Mouse (Mus musculus): ENCODE measurements around the gene Furin. TPM values are rescaled to one million over a fixed set of nuclear protein-coding genes. Genes with fewer than 3 reads are reported as not detected.
"Not testable (repeated sequence)": the region's sequence is repeated elsewhere in the genome, so short reads cannot be mapped to it uniquely, and the experiment has no call there.

Gene Furin
- polyA plus RNA-seq, 1 experiment from 2014 or later, result 6.0 TPM

DNA sequence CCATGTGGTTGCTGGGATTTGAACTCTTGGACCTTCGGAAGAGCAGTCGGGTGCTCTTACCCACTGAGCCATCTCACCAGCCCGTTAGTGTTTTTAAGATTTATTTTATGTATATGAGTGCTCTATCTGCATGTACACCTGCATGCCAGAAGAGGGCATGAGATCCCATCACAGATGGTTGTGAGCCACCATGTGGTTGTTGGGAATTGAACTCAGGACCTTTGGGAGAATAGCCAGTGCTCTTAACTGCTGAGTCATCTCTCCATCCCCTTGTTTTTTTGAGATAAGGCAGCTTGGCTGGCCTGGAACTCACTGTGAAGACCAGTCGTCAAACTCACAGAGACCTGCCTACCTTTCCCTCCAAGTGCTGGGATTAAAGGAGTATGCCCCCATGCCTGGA lies 8.8 kb downstream of the Furin start:
- H3K4me2 ChIP-seq (ENCODE audit: low read depth, low read length); H3K4me1 ChIP-seq (ENCODE audit: control insufficient read depth, insufficient read depth, low read length); H3K4me3 ChIP-seq (ENCODE audit: low read depth, low read length); H3K9me3 ChIP-seq (replicated peaks; ENCODE audit: control insufficient read depth, low read length); DNase-seq (ENCODE audit: low spot score); H3K36me3 ChIP-seq (replicated peaks; ENCODE audit: control insufficient read depth, insufficient read depth, low read depth, low read length); H3K27me3 ChIP-seq (ENCODE audit: control insufficient read depth, insufficient read depth, low read length); H3K27ac ChIP-seq (replicated peaks; ENCODE audit: low read depth, low read length); H3K9ac ChIP-seq (replicated peaks; ENCODE audit: low read length); ATAC-seq (replicated peaks; ENCODE audit: insufficient number of reproducible peaks, low FRiP score, low TSS enrichment, low read depth): not testable (repeated sequence)
- 90% methylated on average over 4 of the region's 4 CpGs for WGBS

DNA sequence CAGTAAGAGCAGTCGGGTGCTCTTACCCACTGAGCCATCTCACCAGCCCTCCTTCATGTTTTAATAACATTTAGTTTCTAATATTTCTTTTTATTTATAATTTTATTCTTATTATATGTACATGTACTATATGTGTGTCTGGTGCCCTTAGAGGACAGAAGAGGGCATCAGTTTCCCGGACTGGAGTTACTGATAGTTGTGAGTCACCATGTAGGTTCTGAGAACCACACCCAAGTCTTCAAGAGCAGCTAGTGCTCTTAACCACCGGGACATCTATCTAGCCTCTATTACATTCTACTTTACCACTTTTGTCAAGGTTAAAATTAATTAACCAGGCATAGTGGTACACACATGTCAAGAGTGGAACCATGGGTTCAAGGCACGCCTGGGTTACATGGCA lies 10.6 kb downstream of the Furin start:
- no peak overlapping the region for H3K9ac ChIP-seq (replicated peaks; ENCODE audit: low read length)
- DNase-seq (ENCODE audit: low spot score) (no peak), ATAC-seq (replicated peaks; ENCODE audit: insufficient number of reproducible peaks, low FRiP score, low TSS enrichment, low read depth) (no peak)
- no peaks in the 10 kb centered on the region for H3K9me3 ChIP-seq (replicated peaks; ENCODE audit: control insufficient read depth, low read length)
- no peak overlapping the region for H3K4me3 ChIP-seq (ENCODE audit: low read depth, low read length)
- no peak overlapping the region for H3K27ac ChIP-seq (replicated peaks; ENCODE audit: low read depth, low read length)
- 94% methylated on average over 4 of the region's 4 CpGs for WGBS
- peaks cover 10% of the 10 kb centered on the region for H3K36me3 ChIP-seq (replicated peaks; ENCODE audit: control insufficient read depth, insufficient read depth, low read depth, low read length)
- no peak overlapping the region for H3K4me2 ChIP-seq (ENCODE audit: low read depth, low read length)
- no peaks in the 10 kb centered on the region for H3K27me3 ChIP-seq (ENCODE audit: control insufficient read depth, insufficient read depth, low read length)
- no peaks in the 10 kb centered on the region for H3K4me1 ChIP-seq (ENCODE audit: control insufficient read depth, insufficient read depth, low read length)

DNA sequence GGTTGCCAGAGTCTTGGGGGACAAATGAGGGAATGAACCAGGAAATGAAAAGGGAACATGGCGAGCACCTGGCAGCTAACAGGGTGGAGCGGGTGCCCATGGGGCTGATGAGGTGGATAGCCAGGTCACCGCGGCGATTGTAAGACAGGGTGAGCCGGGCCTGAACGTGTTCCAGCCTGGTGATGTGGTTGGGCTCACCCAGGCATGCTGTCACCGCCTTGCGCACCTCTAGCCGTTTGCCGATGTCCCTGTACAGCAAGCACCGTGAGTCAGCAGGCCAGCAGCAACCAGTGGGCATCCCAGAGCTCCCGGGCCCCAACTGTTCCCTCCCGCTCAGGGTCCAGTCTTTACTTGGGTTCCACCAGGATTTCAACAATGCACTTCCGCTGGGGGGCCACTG lies 13.1 kb downstream of the Furin start:
- Histone ChIP-seq H3K9ac (replicated peaks; ENCODE audit: low read length) (no peak overlapping the region), H3K9me3 (replicated peaks; ENCODE audit: control insufficient read depth, low read length) (no peaks in the 10 kb centered on the region), H3K36me3 (replicated peaks; ENCODE audit: control insufficient read depth, insufficient read depth, low read depth, low read length) (peaks cover 10% of the 10 kb centered on the region), H3K27ac (replicated peaks; ENCODE audit: low read depth, low read length) (no peak overlapping the region), H3K27me3 (ENCODE audit: control insufficient read depth, insufficient read depth, low read length) (no peaks in the 10 kb centered on the region), H3K4me2 (ENCODE audit: low read depth, low read length) (no peak overlapping the region), H3K4me3 (ENCODE audit: low read depth, low read length) (no peak overlapping the region), H3K4me1 (ENCODE audit: control insufficient read depth, insufficient read depth, low read length) (no peaks in the 10 kb centered on the region)
- ATAC-seq (replicated peaks; ENCODE audit: insufficient number of reproducible peaks, low FRiP score, low TSS enrichment, low read depth), result no peak
- no peak for DNase-seq (ENCODE audit: low spot score)
- 96% methylated on average over 15 of the region's 15 CpGs for WGBS

GRCm38 (mm10) chr7:80387633-80388543 lies 17.3 kb downstream of the Furin start, which contains the start of gene Fes:
Gene Fes (minus strand): TSS chr7:80387946.
- Histone ChIP-seq H3K4me3 (ENCODE audit: low read depth, low read length) (peak within 1 kb of the TSS; percentile 21), H3K36me3 (replicated peaks; ENCODE audit: control insufficient read depth, insufficient read depth, low read depth, low read length) (peaks cover 3% of the 10 kb centered on the region), H3K4me1 (ENCODE audit: control insufficient read depth, insufficient read depth, low read length) (no peaks in the 10 kb centered on the region; the same call in 1 of the 2 replicates), H3K4me2 (ENCODE audit: low read depth, low read length) (peak within 1 kb of the TSS; percentile 53), H3K27ac (replicated peaks; ENCODE audit: low read depth, low read length) (0 out of 2 replicates have a peak within 1 kb of the TSS, but pooled peaks have one; percentile 29), H3K9me3 (replicated peaks; ENCODE audit: control insufficient read depth, low read length) (no peaks in the 10 kb centered on the region), H3K9ac (replicated peaks; ENCODE audit: low read length) (peak within 1 kb of the TSS; percentile 64), H3K27me3 (ENCODE audit: control insufficient read depth, insufficient read depth, low read length) (no peaks in the 10 kb centered on the region)
- DNase-seq (ENCODE audit: low spot score) (peak; percentile 74), ATAC-seq (replicated peaks; ENCODE audit: insufficient number of reproducible peaks, low FRiP score, low TSS enrichment, low read depth) (no peak; the same call in 1 of the 2 replicates)
- WGBS, result 6% methylated on average over 33 of the region's 33 CpGs

- DNase-seq (ENCODE audit: low spot score), result no peak
- H3K9me3 ChIP-seq (replicated peaks; ENCODE audit: control insufficient read depth, low read length), result no peaks in the 10 kb centered on the region
- H3K27me3 ChIP-seq (ENCODE audit: control insufficient read depth, insufficient read depth, low read length), result no peaks in the 10 kb centered on the region
- peak overlapping the region; percentile 11 for H3K4me3 ChIP-seq (ENCODE audit: low read depth, low read length)
- peak overlapping the region; percentile 53 for H3K4me2 ChIP-seq (ENCODE audit: low read depth, low read length)
- no peak for ATAC-seq (replicated peaks; ENCODE audit: insufficient number of reproducible peaks, low FRiP score, low TSS enrichment, low read depth)
- no peaks in the 10 kb centered on the region; the same call in 1 of the 2 replicates for H3K4me1 ChIP-seq (ENCODE audit: control insufficient read depth, insufficient read depth, low read length)
- no peak overlapping the region for H3K27ac ChIP-seq (replicated peaks; ENCODE audit: low read depth, low read length)
- H3K9ac ChIP-seq (replicated peaks; ENCODE audit: low read length), result peak overlapping the region; percentile 64
- peaks cover 2% of the 10 kb centered on the region for H3K36me3 ChIP-seq (replicated peaks; ENCODE audit: control insufficient read depth, insufficient read depth, low read depth, low read length)
- WGBS, result 24% methylated on average over 17 of the region's 17 CpGs
Observed at GRCm38 (mm10) chr7:80387033-80387632, 18.1 kb downstream of the Furin start.

DNA sequence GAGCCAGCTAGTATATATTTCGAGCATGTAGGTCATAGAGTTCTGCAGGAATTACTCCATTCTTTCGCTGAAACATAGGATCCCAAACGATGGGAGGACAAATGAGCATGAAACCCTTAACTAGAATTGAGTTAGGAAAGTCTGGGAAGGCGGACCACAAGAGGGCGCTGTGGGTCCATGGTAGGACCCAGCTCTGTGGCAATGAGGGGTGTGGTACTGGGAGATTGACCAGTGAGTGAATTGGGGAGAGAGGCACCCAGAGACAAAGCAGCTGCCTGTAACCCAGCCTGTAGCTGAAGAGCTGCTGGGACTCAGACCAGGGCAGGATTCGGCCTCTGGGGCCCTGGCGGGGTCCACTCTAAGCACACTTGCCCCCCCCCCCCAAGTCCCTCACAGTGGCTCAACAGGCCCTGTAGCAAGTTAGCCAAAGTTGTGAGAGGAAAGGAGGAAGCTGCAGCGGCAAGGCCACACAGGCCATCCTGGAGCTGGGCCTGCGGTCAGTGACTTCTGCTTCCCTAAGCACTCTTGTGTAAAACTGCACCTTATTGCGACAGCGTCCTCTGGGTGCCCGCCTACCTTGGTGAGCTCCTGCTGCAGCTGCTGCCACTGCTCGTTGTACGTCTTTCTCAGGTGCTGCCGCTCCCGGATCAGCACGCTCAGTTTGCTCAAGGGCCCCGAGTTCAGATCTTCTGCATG lies 18.9 kb downstream of the Furin start:
- no peaks in the 10 kb centered on the region for H3K9me3 ChIP-seq (replicated peaks; ENCODE audit: control insufficient read depth, low read length)
- peak overlapping the region; percentile 11 for H3K4me3 ChIP-seq (ENCODE audit: low read depth, low read length)
- H3K4me2 ChIP-seq (ENCODE audit: low read depth, low read length), result peak overlapping the region; percentile 53
- no peaks in the 10 kb centered on the region; the same call in 1 of the 2 replicates for H3K4me1 ChIP-seq (ENCODE audit: control insufficient read depth, insufficient read depth, low read length)
- WGBS, result 31% methylated on average over 18 of the region's 18 CpGs
- DNase-seq (ENCODE audit: low spot score), result peak; percentile 96
- peaks cover 2% of the 10 kb centered on the region for H3K36me3 ChIP-seq (replicated peaks; ENCODE audit: control insufficient read depth, insufficient read depth, low read depth, low read length)
- H3K9ac ChIP-seq (replicated peaks; ENCODE audit: low read length), result peak overlapping the region; percentile 15
- no peaks in the 10 kb centered on the region for H3K27me3 ChIP-seq (ENCODE audit: control insufficient read depth, insufficient read depth, low read length)
- H3K27ac ChIP-seq (replicated peaks; ENCODE audit: low read depth, low read length), result no peak overlapping the region
- ATAC-seq (replicated peaks; ENCODE audit: insufficient number of reproducible peaks, low FRiP score, low TSS enrichment, low read depth), result peak; percentile 66

- no peaks in the 10 kb centered on the region; the same call in 1 of the 2 replicates for H3K36me3 ChIP-seq (replicated peaks; ENCODE audit: control insufficient read depth, insufficient read depth, low read depth, low read length)
- no peaks in the 10 kb centered on the region for H3K9me3 ChIP-seq (replicated peaks; ENCODE audit: control insufficient read depth, low read length)
- no peak overlapping the region for H3K4me2 ChIP-seq (ENCODE audit: low read depth, low read length)
- H3K9ac ChIP-seq (replicated peaks; ENCODE audit: low read length), result no peak overlapping the region
- DNase-seq (ENCODE audit: low spot score) (no peak), ATAC-seq (replicated peaks; ENCODE audit: insufficient number of reproducible peaks, low FRiP score, low TSS enrichment, low read depth) (no peak)
- no peak overlapping the region for H3K4me3 ChIP-seq (ENCODE audit: low read depth, low read length)
- 70% methylated on average over 11 of the region's 11 CpGs for WGBS
- H3K4me1 ChIP-seq (ENCODE audit: control insufficient read depth, insufficient read depth, low read length), result no peaks in the 10 kb centered on the region; the same call in 1 of the 2 replicates
- no peak overlapping the region for H3K27ac ChIP-seq (replicated peaks; ENCODE audit: low read depth, low read length)
- H3K27me3 ChIP-seq (ENCODE audit: control insufficient read depth, insufficient read depth, low read length), result no peaks in the 10 kb centered on the region
Observed at GRCm38 (mm10) chr7:80382919-80383318, 22.3 kb downstream of the Furin start.

Data from embryonic facial prominence, embryonic 11.5 days (tissue).